In the genomic region with DNA sequence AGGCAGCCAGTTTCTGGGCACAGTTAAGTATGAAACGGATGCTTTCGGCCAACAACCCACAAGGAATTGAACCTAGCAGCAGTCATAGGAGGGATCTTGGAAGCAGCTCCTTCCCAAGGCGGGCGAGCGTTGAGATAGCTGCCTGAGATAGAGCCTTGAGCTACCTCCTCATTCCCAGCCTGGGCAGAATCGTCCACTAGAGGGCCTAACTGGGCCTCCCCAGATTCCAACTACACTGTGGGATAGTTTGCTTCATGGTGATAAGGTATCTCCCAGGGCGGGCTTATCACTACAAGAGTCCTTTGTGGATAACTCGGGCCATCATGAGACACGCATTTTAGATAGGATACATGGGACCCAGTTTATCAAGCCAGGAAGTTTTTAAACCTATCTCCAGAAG, we compare ENCODE assay signal across 10 mouse cellular contexts. TPM values are rescaled to one million over a fixed set of nuclear protein-coding genes. Genes with fewer than 3 reads are reported as not detected.
DNase-seq lines count a peak whose midpoint lies in the region; ATAC-seq and TF ChIP-seq lines count a peak whose summit lies in the region.
"Had no signal": no experiment of that assay in that cellular context is flagged by ENCODE, and none has a peak within 500 bp of the region (broad histone marks: within the 10 kb centered on the region; RNA-seq: fewer than 3 reads in every experiment).

No protein-coding gene starts in this region.

- peak; percentile 57 for TF ChIP-seq CTCF in kidney, postnatal 0 days (IDR thresholded peaks at IDR 0.05; ENCODE audit: low read depth)

- no peaks in the 10 kb centered on the region for H3K4me1 ChIP-seq in kidney, postnatal 0 days (replicated peaks; ENCODE audit: insufficient read depth, low read length)
- no peaks in the 10 kb centered on the region for H3K4me1 ChIP-seq in kidney, embryonic 14.5 days (ENCODE audit: control insufficient read depth, insufficient read depth, low read length)
- H3K4me1 ChIP-seq: kidney, embryonic 15.5 days had no signal

- DNase-seq in adrenal gland, adult (ENCODE audit: inconsistent age in 2 of 2, low spot score in 1 of 2), result peak; percentile 32 to 73
- DNase-seq in adrenal gland, postnatal 4 days (ENCODE audit: low spot score in 2 of 2), result no peak
- no peak for DNase-seq in kidney, postnatal 0 days (ENCODE audit: low spot score)
- DNase-seq in thymus, postnatal 14 days, result peak; percentile 5
- DNase-seq in thymus, postnatal 36 days, result no peak
- DNase-seq in spleen, adult 12 weeks (ENCODE audit: low spot score), result no peak
- DNase-seq: liver, embryonic 13.5 days had no signal

- H3K4me2 ChIP-seq in kidney, postnatal 0 days (ENCODE audit: low read length), result no peak overlapping the region
- H3K4me2 ChIP-seq in kidney, embryonic 14.5 days (replicated peaks; ENCODE audit: low read depth, low read length), result no peak overlapping the region
- H3K4me2 ChIP-seq: kidney, embryonic 15.5 days; liver, embryonic 13.5 days had no signal

- no peaks in the 10 kb centered on the region for H3K27me3 ChIP-seq in kidney, postnatal 0 days (ENCODE audit: insufficient read depth, low read length)
- H3K27me3 ChIP-seq in kidney, embryonic 14.5 days (ENCODE audit: control insufficient read depth, insufficient read depth, low read length), result no peaks in the 10 kb centered on the region
- H3K27me3 ChIP-seq: kidney, embryonic 15.5 days; liver, embryonic 13.5 days had no signal

- no peak overlapping the region for H3K9ac ChIP-seq in kidney, postnatal 0 days (ENCODE audit: low read depth, low read length)
- no peak overlapping the region for H3K9ac ChIP-seq in kidney, embryonic 14.5 days (ENCODE audit: low read depth, low read length)
- H3K9ac ChIP-seq: kidney, embryonic 15.5 days; liver, embryonic 13.5 days had no signal

- no peak for ATAC-seq in kidney, postnatal 0 days (replicated peaks; ENCODE audit: low FRiP score, low read depth)
- no peak for ATAC-seq in kidney, embryonic 14.5 days (ENCODE audit: low FRiP score, low TSS enrichment)
- 0 out of 2 replicates have a peak, but pooled peaks have one; percentile 32 for ATAC-seq in megakaryocyte progenitor cell, adult 5-6 weeks (replicated peaks; ENCODE audit: poor library complexity)

- H3K4me3 ChIP-seq in kidney, postnatal 0 days (replicated peaks; ENCODE audit: low read depth, low read length), result no peak overlapping the region
- H3K4me3 ChIP-seq in kidney, embryonic 14.5 days (ENCODE audit: low read length), result no peak overlapping the region
- H3K4me3 ChIP-seq: kidney, embryonic 15.5 days; liver, embryonic 13.5 days had no signal

- H3K27ac ChIP-seq in kidney, postnatal 0 days, result no peak overlapping the region
- H3K27ac ChIP-seq in kidney, embryonic 14.5 days (ENCODE audit: low read depth, low read length), result no peak overlapping the region
- H3K27ac ChIP-seq: kidney, embryonic 15.5 days; liver, embryonic 13.5 days had no signal

- no peaks in the 10 kb centered on the region for H3K9me3 ChIP-seq in kidney, postnatal 0 days (replicated peaks; ENCODE audit: low read length)
- 0 out of 2 replicates have a peak, but pooled peaks cover 4% of the 10 kb centered on the region for H3K9me3 ChIP-seq in kidney, embryonic 14.5 days (ENCODE audit: control insufficient read depth, low read length)
- H3K9me3 ChIP-seq: kidney, embryonic 15.5 days; liver, embryonic 13.5 days had no signal

- WGBS in kidney, postnatal 0 days, result 71% methylated on average over 9 of the region's 9 CpGs
- 74% methylated on average over 9 of the region's 9 CpGs for WGBS in kidney, embryonic 14.5 days

- H3K36me3 ChIP-seq in kidney, postnatal 0 days (ENCODE audit: insufficient read depth, low read length), result no peaks in the 10 kb centered on the region
- no peaks in the 10 kb centered on the region for H3K36me3 ChIP-seq in kidney, embryonic 14.5 days (ENCODE audit: control insufficient read depth, insufficient read depth, low read length)
- H3K36me3 ChIP-seq: kidney, embryonic 15.5 days; liver, embryonic 13.5 days had no signal

RNA-seq across cellular contexts. Expression of gene Ipo5, which starts 35.9 kb away (rescaled TPM):
- total RNA-seq in adrenal gland, postnatal 4 days (2021), result 100 to 1,000 TPM in 1 of 2 experiments, 10 to 100 TPM in 1; 94.6 to 100 TPM
- polyA plus RNA-seq in kidney, postnatal 0 days (2015; fragmentation: Nextera tagmentation; extraction: Ambion mirVana), result 49.8 and 55.1 TPM in 2 replicates
- 77.8 and 143 TPM in 2 replicates for polyA plus RNA-seq in kidney, embryonic 14.5 days (2014; fragmentation: Nextera tagmentation; extraction: Ambion mirVana)
- total RNA-seq in megakaryocyte progenitor cell, adult 5-6 weeks (2015), result 136 and 143 TPM in 2 replicates
- 203 and 208 TPM in 2 replicates for total RNA-seq in megakaryocyte progenitor cell, adult 5-6 weeks (2017)

Comparison
In these comparisons a context has a peak if more than half of its experiments do, and no peak if none do; other contexts are left out.
1. DNase-seq: peak in adrenal gland, adult (2 of 2) and thymus, postnatal 14 days (single experiment); none in adrenal gland, postnatal 4 days (0 of 2), kidney, postnatal 0 days (single experiment), thymus, postnatal 36 days (0 of 2) and spleen, adult 12 weeks (single experiment).